Mouse (Mus musculus) C2C12 (cell line): Measurements from ENCODE around the gene Dhrs7b. TPM values are rescaled to one million over a fixed set of nuclear protein-coding genes. Genes with fewer than 3 reads are reported as not detected.
A peak's percentile ranks its signal among the peaks of the same experiment; 100 is the strongest.

Experiments
- H3K27me3 ChIP-seq: one replicate; pipeline ENCODE4 v1.6.1; 2011; ENCODE audit not compliant: control insufficient read depth, insufficient read depth, insufficient read length
- H3K36me3 ChIP-seq: one replicate; pipeline ENCODE4 v1.6.1; 2011; ENCODE audit not compliant: control insufficient read depth, insufficient read depth
- H3K4me3 ChIP-seq: one replicate; pipeline ENCODE4 v1.5.1; 2011; ENCODE audit warnings: mild to moderate bottlenecking, control low read depth; ENCODE audit not compliant: poor library complexity, insufficient read depth, severe bottlenecking
- H3K79me2 ChIP-seq: one replicate; pipeline ENCODE4 v1.6.1; 2011; ENCODE audit not compliant: control insufficient read depth, insufficient read depth
- H3K79me3 ChIP-seq: one replicate; pipeline ENCODE4 v1.6.1; 2011; ENCODE audit warnings: low read depth, control low read depth
- H3ac ChIP-seq: one replicate; pipeline ENCODE3; 2011; ENCODE audit warnings: low read depth; ENCODE audit not compliant: control insufficient read depth, insufficient read length
- CEBPB ChIP-seq: IDR thresholded peaks from one replicate; pipeline ENCODE4 v1.6.1; 2011; ENCODE audit warnings: low read depth, mild to moderate bottlenecking, control low read depth, moderate library complexity
- CTCF ChIP-seq: IDR thresholded peaks from one replicate; pipeline ENCODE4 v1.5.1; 2011; ENCODE audit not compliant: control insufficient read depth, insufficient read depth, insufficient read length
- FOSL1 ChIP-seq: IDR thresholded peaks from one replicate; pipeline ENCODE4 v1.8.0; 2011; ENCODE audit warnings: mild to moderate bottlenecking, low read length; ENCODE audit not compliant: poor library complexity, insufficient read depth, severe bottlenecking
- MAX ChIP-seq: IDR thresholded peaks from one replicate; pipeline ENCODE4 v1.6.1; 2011; ENCODE audit warnings: mild to moderate bottlenecking, control low read depth
- MYOD1 ChIP-seq: IDR thresholded peaks from one replicate; pipeline ENCODE4 v1.6.1; 2011; ENCODE audit warnings: low read depth; ENCODE audit not compliant: control insufficient read depth, insufficient read length
- MYOG ChIP-seq: IDR thresholded peaks from one replicate; pipeline ENCODE4 v1.6.1; 2011; ENCODE audit not compliant: control insufficient read depth, insufficient read length; ENCODE audit errors: extremely low read depth
- USF1 ChIP-seq: IDR thresholded peaks from one replicate; pipeline ENCODE4 v1.6.1; 2011; ENCODE audit warnings: low read depth, mild to moderate bottlenecking, control low read depth, moderate library complexity
- long read RNA-seq, 2 experiments: library from polyadenylated mRNA; unstranded; transcript quantifications; one replicate each; pipeline ENCODE4 v2.0.0; 2019 to 2020
- polyA plus RNA-seq: library from polyadenylated mRNA; unstranded; fragments of >200 nt; fragmentation: generic; extraction: Trizol; gene quantifications from one replicate; pipeline ENCODE4 v1.2.1, GENCODE M21; 2012; ENCODE audit warnings: missing spikeins

Gene Dhrs7b
- polyA plus RNA-seq, result 46.4 TPM
- long read RNA-seq, experiment 1, transcript Dhrs7b-201 (7 exons, 1,553 nt), result major isoform, 16 of 30 reads
- long read RNA-seq, experiment 1, partial matches to known transcripts, result 4 of 30 reads
- long read RNA-seq, experiment 1, other reads (novel, unspliced or antisense), result 10 of 30 reads
- long read RNA-seq, experiment 2, transcript Dhrs7b-201 (7 exons, 1,553 nt), result major isoform, 37 of 56 reads
- long read RNA-seq, experiment 2, partial matches to known transcripts, result 0 of 56 reads
- long read RNA-seq, experiment 2, other reads (novel, unspliced or antisense), result 19 of 56 reads

- Histone ChIP-seq H3K36me3 (no peaks in the 10 kb centered on the region), H3ac (peak within 1 kb of the TSS; percentile 90), H3K4me3 (peak within 1 kb of the TSS; percentile 64), H3K79me3 (peaks cover 11% of the 10 kb centered on the region), H3K27me3 (no peaks in the 10 kb centered on the region), H3K79me2 (peaks cover 40% of the 10 kb centered on the region)
- TF ChIP-seq CEBPB (peak; percentile 84), MYOG (no peak), MAX (no peak), MYOD1 (no peak), CTCF (no peak), FOSL1 (no peak), USF1 (peak; percentile 28)
These were observed at the start of gene Dhrs7b for GRCm38 (mm10) chr11:60830433-60831052. Gene Dhrs7b (plus strand): TSS chr11:60830631.

- H3K4me3 ChIP-seq, result no peak overlapping the region
- TF ChIP-seq MYOD1 (peak; percentile 33), MYOG (no peak)
- peaks cover 91% of the 10 kb centered on the region for H3K36me3 ChIP-seq
- peaks cover 85% of the 10 kb centered on the region for H3K79me2 ChIP-seq
- H3ac ChIP-seq, result no peak overlapping the region
- peaks cover 55% of the 10 kb centered on the region for H3K79me3 ChIP-seq
- H3K27me3 ChIP-seq, result no peaks in the 10 kb centered on the region
These were observed 46.1 kb upstream of the Dhrs7b start for GRCm38 (mm10) chr11:60784179-60784922.

- H3K36me3 ChIP-seq, result peaks cover 93% of the 10 kb centered on the region
- no peaks in the 10 kb centered on the region for H3K27me3 ChIP-seq
- peaks cover 53% of the 10 kb centered on the region for H3K79me2 ChIP-seq
- H3K4me3 ChIP-seq, result no peak overlapping the region
- TF ChIP-seq CEBPB (no peak), USF1 (no peak), FOSL1 (no peak), MAX (no peak), MYOD1 (no peak)
- H3ac ChIP-seq, result no peak overlapping the region
- H3K79me3 ChIP-seq, result peaks cover 24% of the 10 kb centered on the region
These were observed 42.8 kb upstream of the Dhrs7b start for GRCm38 (mm10) chr11:60787595-60787994.

- Histone ChIP-seq H3K79me2 (peaks cover 24% of the 10 kb centered on the region), H3K27me3 (no peaks in the 10 kb centered on the region), H3K36me3 (peaks cover 88% of the 10 kb centered on the region), H3K79me3 (peaks cover 10% of the 10 kb centered on the region), H3ac (no peak overlapping the region), H3K4me3 (no peak overlapping the region)
- TF ChIP-seq FOSL1 (no peak), MAX (no peak), CEBPB (no peak), USF1 (no peak), MYOG (no peak), MYOD1 (no peak), CTCF (no peak)
These were observed 40.0 kb upstream of the Dhrs7b start for GRCm38 (mm10) chr11:60790472-60790871.

- H3K27me3 ChIP-seq, result no peaks in the 10 kb centered on the region
- no peak for TF ChIP-seq CEBPB
- TF ChIP-seq FOSL1, result no peak
- no peak for TF ChIP-seq MYOD1
- TF ChIP-seq MAX, result no peak
- TF ChIP-seq CTCF, result no peak
- TF ChIP-seq MYOG, result no peak
- TF ChIP-seq USF1, result no peak
- no peaks in the 10 kb centered on the region for H3K79me2 ChIP-seq
- no peak overlapping the region for H3ac ChIP-seq
- peaks cover 69% of the 10 kb centered on the region for H3K36me3 ChIP-seq
- no peaks in the 10 kb centered on the region for H3K79me3 ChIP-seq
- H3K4me3 ChIP-seq, result no peak overlapping the region
These were observed 34.1 kb upstream of the Dhrs7b start for GRCm38 (mm10) chr11:60796342-60796741.
